Mouse (Mus musculus) olfactory bulb, adult 2 months (tissue): ENCODE results near the gene Rcvrn.

Experiments used
- CTCF ChIP-seq: fragments of 200-500 bp; IDR thresholded peaks from 2 replicates; pipeline ENCODE4 v1.5.1; 2012; ENCODE audit warnings: low read depth, mild to moderate bottlenecking, low read length, moderate library complexity; ENCODE audit not compliant: insufficient read depth
- POLR2A ChIP-seq: fragments of 200-500 bp; IDR thresholded peaks from 2 replicates; pipeline ENCODE4 v1.6.1; 2012; ENCODE audit warnings: mild to moderate bottlenecking, low read depth, low read length, moderate library complexity; ENCODE audit not compliant: insufficient read depth

- TF ChIP-seq POLR2A = no peak
- TF ChIP-seq CTCF = no peak
These were observed 39.7 kb upstream of the Rcvrn start for GRCm38 (mm10) chr11:67655236-67655959.
